Mouse (Mus musculus) forebrain, embryonic 12.5 days (tissue): ENCODE measurements at regions not wholly inside any gene's neighbourhood (a gene's known extent, or its start where the extent isn't known, plus 50 kb on each side); places are given as distances from the start of the nearest gene placed in this dataset.

ENCODE experiments used
- ATAC-seq: fragments of 200-750 bp; cut with Nextera tagmentation; 2 replicates; pipeline ENCODE4 v1.8.0; 2017; ENCODE audit warnings: moderate TSS enrichment; ENCODE audit not compliant: low FRiP score
- H3K27ac ChIP-seq: fragments of 300-500 bp; sonication (generic); 2 replicates; pipeline ENCODE4 v1.5.1; 2016; ENCODE audit warnings: mild to moderate bottlenecking
- H3K27me3 ChIP-seq: fragments of 300-500 bp; sonication (generic); 2 replicates; pipeline ENCODE4 v1.6.1; 2016; ENCODE audit warnings: mild to moderate bottlenecking
- H3K36me3 ChIP-seq: fragments of 300-500 bp; sonication (generic); replicated peaks from 2 replicates; pipeline ENCODE4 v1.6.1; 2016; ENCODE audit warnings: mild to moderate bottlenecking
- H3K4me1 ChIP-seq: fragments of 300-500 bp; sonication (generic); 2 replicates; pipeline ENCODE4 v1.6.1; 2016
- H3K4me2 ChIP-seq: fragments of 300-500 bp; sonication (generic); 2 replicates; pipeline ENCODE4 v1.6.1; 2016; ENCODE audit warnings: mild to moderate bottlenecking, moderate library complexity
- H3K4me3 ChIP-seq: fragments of 300-500 bp; sonication (generic); replicated peaks from 2 replicates; pipeline ENCODE4 v1.5.1; 2016; ENCODE audit warnings: mild to moderate bottlenecking
- H3K9ac ChIP-seq: fragments of 300-500 bp; sonication (generic); 2 replicates; pipeline ENCODE4 v1.6.1; 2016; ENCODE audit warnings: mild to moderate bottlenecking
- H3K9me3 ChIP-seq: fragments of 300-500 bp; sonication (generic); 2 replicates; pipeline ENCODE4 v1.6.1; 2016
- WGBS: fragments of 180-500 bp; shearing (Covaris S2); methylation state at CpG from one replicate; pipeline ENCODE4 v1.1.7; 2016; 5-methylcytosine and 5-hydroxymethylcytosine counted together

GRCm38 (mm10) chr9:86186751-86187747 is 277.7 kb downstream of the Ube2cbp start:
- peak overlapping the region; percentile 8; the same call in 1 of the 2 replicates for H3K4me2 ChIP-seq
- peaks cover 9% of the 10 kb centered on the region; the same call in 1 of the 2 replicates for H3K27me3 ChIP-seq
- 22% methylated on average over 11 of the region's 11 CpGs for WGBS
- ATAC-seq: peak; percentile 85
- H3K27ac ChIP-seq: no peak overlapping the region
- H3K36me3 ChIP-seq: no peaks in the 10 kb centered on the region
- no peaks in the 10 kb centered on the region for H3K9me3 ChIP-seq
- no peak overlapping the region for H3K4me3 ChIP-seq
- H3K9ac ChIP-seq: no peak overlapping the region
- peaks cover 24% of the 10 kb centered on the region for H3K4me1 ChIP-seq

GRCm38 (mm10) chr9:86188873-86189272 is 275.9 kb downstream of the Ube2cbp start:
- WGBS: 1% methylated on average over 2 of the region's 2 CpGs

GRCm38 (mm10) chr9:86205041-86205440 is 259.7 kb downstream of the Ube2cbp start:
- no peak overlapping the region for H3K9ac ChIP-seq
- WGBS: 77% methylated on average over 3 of the region's 3 CpGs
- H3K4me1 ChIP-seq: no peaks in the 10 kb centered on the region
- H3K27me3 ChIP-seq: no peaks in the 10 kb centered on the region
- ATAC-seq: no peak
- H3K36me3 ChIP-seq: no peaks in the 10 kb centered on the region
- no peak overlapping the region for H3K4me2 ChIP-seq
- no peak overlapping the region for H3K4me3 ChIP-seq
- no peak overlapping the region for H3K27ac ChIP-seq
- no peaks in the 10 kb centered on the region for H3K9me3 ChIP-seq

More at GRCm38 (mm10) chr9:86188873-86189272, 275.9 kb downstream of the Ube2cbp start:
- no peak overlapping the region for H3K9ac ChIP-seq
- H3K36me3 ChIP-seq: no peaks in the 10 kb centered on the region
- peaks cover 24% of the 10 kb centered on the region for H3K4me1 ChIP-seq
- no peak overlapping the region for H3K4me3 ChIP-seq
- no peaks in the 10 kb centered on the region for H3K9me3 ChIP-seq
- H3K27me3 ChIP-seq: peaks cover 6% of the 10 kb centered on the region; the same call in 1 of the 2 replicates
- H3K4me2 ChIP-seq: no peak overlapping the region
- ATAC-seq: no peak
- no peak overlapping the region for H3K27ac ChIP-seq

- 86% methylated on average over 5 of the region's 5 CpGs for WGBS
- H3K4me3 ChIP-seq: no peak overlapping the region
- no peaks in the 10 kb centered on the region for H3K27me3 ChIP-seq
- ATAC-seq: no peak
- H3K36me3 ChIP-seq: no peaks in the 10 kb centered on the region
- no peak overlapping the region for H3K9ac ChIP-seq
- H3K27ac ChIP-seq: no peak overlapping the region
- H3K9me3 ChIP-seq: no peaks in the 10 kb centered on the region
- H3K4me2 ChIP-seq: no peak overlapping the region
- H3K4me1 ChIP-seq: no peaks in the 10 kb centered on the region
Measured at GRCm38 (mm10) chr9:86208334-86208925, 256.3 kb downstream of the Ube2cbp start.

GRCm38 (mm10) chr9:86211267-86211666 is 253.5 kb downstream of the Ube2cbp start:
- Histone ChIP-seq H3K27me3 (no peaks in the 10 kb centered on the region), H3K4me1 (no peaks in the 10 kb centered on the region), H3K27ac (no peak overlapping the region), H3K4me3 (no peak overlapping the region), H3K9me3 (0 out of 2 replicates have a peak, but pooled peaks cover 4% of the 10 kb centered on the region), H3K9ac (no peak overlapping the region), H3K4me2 (no peak overlapping the region), H3K36me3 (no peaks in the 10 kb centered on the region)
- WGBS: 92% methylated on average over 3 of the region's 3 CpGs
- ATAC-seq: no peak

- no peak overlapping the region for H3K4me2 ChIP-seq
- 0 out of 2 replicates have a peak, but pooled peaks cover 6% of the 10 kb centered on the region for H3K9me3 ChIP-seq
- H3K4me1 ChIP-seq: no peaks in the 10 kb centered on the region
- peaks cover under 1% of the 10 kb centered on the region; the same call in 1 of the 2 replicates for H3K27me3 ChIP-seq
- no peaks in the 10 kb centered on the region for H3K36me3 ChIP-seq
- H3K27ac ChIP-seq: no peak overlapping the region
- 84% methylated on average over 4 of the region's 4 CpGs for WGBS
- no peak overlapping the region for H3K4me3 ChIP-seq
- ATAC-seq: no peak
- no peak overlapping the region for H3K9ac ChIP-seq
Measured at GRCm38 (mm10) chr9:86219669-86220068, 245.1 kb downstream of the Ube2cbp start.

- WGBS: 64% methylated on average over 3 of the region's 3 CpGs
Measured at GRCm38 (mm10) chr9:86224530-86224929, 240.2 kb downstream of the Ube2cbp start.

GRCm38 (mm10) chr9:86230673-86231350 is 233.9 kb downstream of the Ube2cbp start:
- Histone ChIP-seq H3K4me3 (no peak overlapping the region), H3K36me3 (no peaks in the 10 kb centered on the region), H3K4me2 (no peak overlapping the region), H3K4me1 (peaks cover 19% of the 10 kb centered on the region), H3K27me3 (0 out of 2 replicates have a peak, but pooled peaks cover 9% of the 10 kb centered on the region), H3K9ac (no peak overlapping the region), H3K9me3 (peaks cover 2% of the 10 kb centered on the region; the same call in 1 of the 2 replicates), H3K27ac (no peak overlapping the region)
- 5% methylated on average over 7 of the region's 7 CpGs for WGBS
- peak; percentile 44; the same call in 1 of the 2 replicates for ATAC-seq

More at GRCm38 (mm10) chr9:86224530-86224929, 240.2 kb downstream of the Ube2cbp start:
- Histone ChIP-seq H3K27me3 (peaks cover 6% of the 10 kb centered on the region; the same call in 1 of the 2 replicates), H3K4me2 (no peak overlapping the region), H3K4me1 (no peaks in the 10 kb centered on the region), H3K36me3 (no peaks in the 10 kb centered on the region), H3K4me3 (no peak overlapping the region), H3K27ac (no peak overlapping the region), H3K9ac (no peak overlapping the region), H3K9me3 (no peaks in the 10 kb centered on the region)
- ATAC-seq: no peak

- H3K4me1 ChIP-seq: peaks cover 19% of the 10 kb centered on the region
- 0 out of 2 replicates have a peak overlapping the region, but pooled peaks have one; percentile 10 for H3K27ac ChIP-seq
- ATAC-seq: peak; percentile 63; the same call in 1 of the 2 replicates
- 22% methylated on average over 5 of the region's 5 CpGs for WGBS
- H3K9me3 ChIP-seq: peaks cover 6% of the 10 kb centered on the region; the same call in 1 of the 2 replicates
- no peak overlapping the region for H3K4me2 ChIP-seq
- H3K27me3 ChIP-seq: 0 out of 2 replicates have a peak, but pooled peaks cover 9% of the 10 kb centered on the region
- no peak overlapping the region for H3K4me3 ChIP-seq
- no peaks in the 10 kb centered on the region for H3K36me3 ChIP-seq
- no peak overlapping the region for H3K9ac ChIP-seq
Measured at GRCm38 (mm10) chr9:86231692-86232091, 233.1 kb downstream of the Ube2cbp start.

- H3K27me3 ChIP-seq: 0 out of 2 replicates have a peak, but pooled peaks cover 9% of the 10 kb centered on the region
Measured at GRCm38 (mm10) chr9:86232174-86232573, 232.6 kb downstream of the Ube2cbp start.

GRCm38 (mm10) chr9:86233775-86234174 is 231.0 kb downstream of the Ube2cbp start:
- H3K36me3 ChIP-seq: no peaks in the 10 kb centered on the region
- no peak overlapping the region for H3K27ac ChIP-seq
- WGBS: 92% methylated on average over 7 of the region's 7 CpGs
- 0 out of 2 replicates have a peak, but pooled peaks cover 6% of the 10 kb centered on the region for H3K27me3 ChIP-seq
- H3K9ac ChIP-seq: no peak overlapping the region
- peaks cover 19% of the 10 kb centered on the region for H3K4me1 ChIP-seq
- no peak overlapping the region for H3K4me3 ChIP-seq
- peaks cover 6% of the 10 kb centered on the region; the same call in 1 of the 2 replicates for H3K9me3 ChIP-seq
- H3K4me2 ChIP-seq: no peak overlapping the region
- no peak for ATAC-seq

More at GRCm38 (mm10) chr9:86232174-86232573, 232.6 kb downstream of the Ube2cbp start:
- H3K4me3 ChIP-seq: no peak overlapping the region
- 37% methylated on average over 1 of the region's 1 CpGs for WGBS
- H3K9me3 ChIP-seq: peaks cover 6% of the 10 kb centered on the region; the same call in 1 of the 2 replicates
- peak; percentile 73; the same call in 1 of the 2 replicates for ATAC-seq
- H3K9ac ChIP-seq: no peak overlapping the region
- H3K27ac ChIP-seq: 0 out of 2 replicates have a peak overlapping the region, but pooled peaks have one; percentile 10
- peaks cover 19% of the 10 kb centered on the region for H3K4me1 ChIP-seq
- no peaks in the 10 kb centered on the region for H3K36me3 ChIP-seq
- H3K4me2 ChIP-seq: no peak overlapping the region
